In genomic region chr1:84359611-84360500, GRCm38 (mm10) we compare ENCODE assay signal across 11 mouse cellular contexts. TPM values are rescaled to one million over a fixed set of nuclear protein-coding genes. Genes with fewer than 3 reads are reported as not detected.
A peak's percentile ranks its signal among the peaks of the same experiment; 100 is the strongest.
DNase-seq lines count a peak whose midpoint lies in the region; ATAC-seq and TF ChIP-seq lines count a peak whose summit lies in the region.
"Had no signal": no experiment of that assay in that cellular context is flagged by ENCODE, and none has a peak within 500 bp of the region (broad histone marks: within the 10 kb centered on the region; RNA-seq: fewer than 3 reads in every experiment).

No protein-coding gene starts in this region.

- ATAC-seq in lung, postnatal 0 days = peak; percentile 23; the same call in 1 of the 2 replicates
- no peak for ATAC-seq in intestine, embryonic 15.5 days

- H3K4me3 ChIP-seq in lung, postnatal 0 days (ENCODE audit: low read depth, low read length) = no peak overlapping the region
- no peak overlapping the region for H3K4me3 ChIP-seq in intestine, embryonic 15.5 days (replicated peaks)
- H3K4me3 ChIP-seq: embryonic facial prominence, embryonic 15.5 days; heart, embryonic 15.5 days; liver, embryonic 13.5 days had no signal

- H3K4me1 ChIP-seq in lung, postnatal 0 days (ENCODE audit: insufficient read depth, low read depth, low read length) = no peaks in the 10 kb centered on the region
- H3K4me1 ChIP-seq in intestine, embryonic 15.5 days (replicated peaks) = no peaks in the 10 kb centered on the region
- H3K4me1 ChIP-seq: embryonic facial prominence, embryonic 15.5 days; heart, embryonic 15.5 days; liver, embryonic 13.5 days had no signal

- WGBS in lung, postnatal 0 days = 79% methylated on average over 6 of the region's 6 CpGs
- WGBS in intestine, embryonic 15.5 days = 84% methylated on average over 6 of the region's 6 CpGs

- peak; percentile 39 to 78 for DNase-seq in adrenal gland, adult (ENCODE audit: inconsistent age in 2 of 2, low spot score in 1 of 2)
- no peak for DNase-seq in adrenal gland, postnatal 4 days (ENCODE audit: low spot score in 2 of 2)
- DNase-seq in adrenal gland, postnatal 14 days = peak; percentile 20
- peak; percentile 81 for DNase-seq in fibroblast of lung, adult 2 months (ENCODE audit: low read depth)
- no peak for DNase-seq in lung, postnatal 0 days (ENCODE audit: low spot score)
- no peak for DNase-seq in left cerebral cortex, postnatal 10 days (ENCODE audit: extremely low spot score in 1 of 2, low spot score in 2 of 2)
- DNase-seq in left cerebral cortex, postnatal 4 days = no peak
- DNase-seq: liver, embryonic 13.5 days had no signal

- H3K27ac ChIP-seq in lung, postnatal 0 days (ENCODE audit: low read length) = no peak overlapping the region
- H3K27ac ChIP-seq in intestine, embryonic 15.5 days = no peak overlapping the region
- H3K27ac ChIP-seq: embryonic facial prominence, embryonic 15.5 days; heart, embryonic 15.5 days; liver, embryonic 13.5 days had no signal

- no peak for TF ChIP-seq EP300 in lung, postnatal 0 days (IDR thresholded peaks at IDR 0.05)

- H3K9ac ChIP-seq in lung, postnatal 0 days (replicated peaks; ENCODE audit: low read depth) = no peak overlapping the region
- H3K9ac ChIP-seq in intestine, embryonic 15.5 days = no peak overlapping the region
- H3K9ac ChIP-seq: embryonic facial prominence, embryonic 15.5 days; heart, embryonic 15.5 days; liver, embryonic 13.5 days had no signal

- H3K4me2 ChIP-seq in lung, postnatal 0 days (replicated peaks; ENCODE audit: low read depth, low read length) = no peak overlapping the region
- H3K4me2 ChIP-seq in intestine, embryonic 15.5 days (replicated peaks) = no peak overlapping the region
- H3K4me2 ChIP-seq: embryonic facial prominence, embryonic 15.5 days; heart, embryonic 15.5 days; liver, embryonic 13.5 days had no signal

- no peaks in the 10 kb centered on the region for H3K9me3 ChIP-seq in lung, postnatal 0 days (ENCODE audit: low read length)
- no peaks in the 10 kb centered on the region for H3K9me3 ChIP-seq in intestine, embryonic 15.5 days
- H3K9me3 ChIP-seq: embryonic facial prominence, embryonic 15.5 days; heart, embryonic 15.5 days; liver, embryonic 13.5 days had no signal

- H3K27me3 ChIP-seq in lung, postnatal 0 days (replicated peaks; ENCODE audit: insufficient read depth, low read length) = no peaks in the 10 kb centered on the region
- H3K27me3 ChIP-seq in intestine, embryonic 15.5 days (replicated peaks) = no peaks in the 10 kb centered on the region
- H3K27me3 ChIP-seq: embryonic facial prominence, embryonic 15.5 days; heart, embryonic 15.5 days; liver, embryonic 13.5 days had no signal

- TF ChIP-seq CTCF in lung, postnatal 0 days (IDR thresholded peaks at IDR 0.05) = no peak

- intact Hi-C loops in left cerebral cortex, postnatal 10 days (cut with DNase I) = no loop called here
- intact Hi-C loops in left cerebral cortex, postnatal 4 days (cut with DNase I) = no loop called here

- H3K36me3 ChIP-seq in lung, postnatal 0 days (ENCODE audit: insufficient read depth, low read length) = no peaks in the 10 kb centered on the region
- no peaks in the 10 kb centered on the region for H3K36me3 ChIP-seq in intestine, embryonic 15.5 days
- H3K36me3 ChIP-seq: embryonic facial prominence, embryonic 15.5 days; heart, embryonic 15.5 days; liver, embryonic 13.5 days had no signal

RNA-seq across cellular contexts. Expression of gene Pid1, which starts 4.1 kb away (rescaled TPM):
- 10 to 100 TPM; 18.5 to 25.5 TPM for total RNA-seq in adrenal gland, postnatal 4 days (2021)
- total RNA-seq in adrenal gland, postnatal 14 days (2021) = 21.6 and 32.1 TPM in 2 replicates
- polyA plus RNA-seq in lung, postnatal 0 days (2015; fragmentation: Nextera tagmentation; extraction: Ambion mirVana) = 20.8 and 23.6 TPM in 2 replicates
- 10 to 100 TPM; 43.8 to 46.0 TPM for total RNA-seq in left cerebral cortex, postnatal 10 days (2021)
- 21.3 and 22.0 TPM in 2 replicates for polyA plus RNA-seq in intestine, embryonic 15.5 days (2015; fragmentation: Nextera tagmentation; extraction: Ambion mirVana)
- total RNA-seq in left cerebral cortex, postnatal 4 days (2021) = 10 to 100 TPM; 43.4 to 45.9 TPM

Comparison
In these comparisons a context has a peak if more than half of its experiments do, and no peak if none do; other contexts are left out.
1. DNase-seq: peak in adrenal gland, adult (2 of 2), adrenal gland, postnatal 14 days (single experiment) and fibroblast of lung, adult 2 months (single experiment); none in adrenal gland, postnatal 4 days (0 of 2), lung, postnatal 0 days (single experiment), left cerebral cortex, postnatal 10 days (0 of 2) and left cerebral cortex, postnatal 4 days (single experiment).